Mouse (Mus musculus) liver, embryonic 12.5 days (tissue): ENCODE measurements around the gene Gpr158. TPM values are rescaled to one million over a fixed set of nuclear protein-coding genes. Genes with fewer than 3 reads are reported as not detected.

Source experiments
- ATAC-seq: fragments of 200-750 bp; cut with Nextera tagmentation; 2 replicates; pipeline ENCODE4 v1.8.0; 2017; ENCODE audit warnings: moderate number of reproducible peaks, mild to moderate bottlenecking, moderate library complexity
- H3K27ac ChIP-seq: fragments of 300-500 bp; sonication (generic); 2 replicates; pipeline ENCODE4 v1.5.1; 2016; ENCODE audit warnings: mild to moderate bottlenecking
- H3K27me3 ChIP-seq: fragments of 300-500 bp; sonication (generic); replicated peaks from 2 replicates; pipeline ENCODE4 v1.6.1; 2016; ENCODE audit warnings: mild to moderate bottlenecking, moderate library complexity
- H3K36me3 ChIP-seq: fragments of 300-500 bp; sonication (generic); 2 replicates; pipeline ENCODE4 v1.6.1; 2016; ENCODE audit warnings: mild to moderate bottlenecking, moderate library complexity
- H3K4me1 ChIP-seq: fragments of 300-500 bp; sonication (generic); 2 replicates; pipeline ENCODE4 v1.6.1; 2016
- H3K4me2 ChIP-seq: fragments of 300-500 bp; sonication (generic); 2 replicates; pipeline ENCODE4 v1.6.1; 2016; ENCODE audit warnings: mild to moderate bottlenecking, moderate library complexity
- H3K4me3 ChIP-seq: fragments of 300-500 bp; sonication (generic); 2 replicates; pipeline ENCODE4 v1.5.1; 2016; ENCODE audit warnings: mild to moderate bottlenecking, moderate library complexity
- H3K9ac ChIP-seq: fragments of 300-500 bp; sonication (generic); 2 replicates; pipeline ENCODE4 v1.6.1; 2016; ENCODE audit warnings: mild to moderate bottlenecking, moderate library complexity
- H3K9me3 ChIP-seq: fragments of 300-500 bp; sonication (generic); replicated peaks from 2 replicates; pipeline ENCODE4 v1.6.1; 2016; ENCODE audit warnings: mild to moderate bottlenecking, moderate library complexity
- WGBS: fragments of 180-500 bp; shearing (Covaris S2); methylation state at CpG from one replicate; pipeline ENCODE4 v1.1.7; 2016; ENCODE audit not compliant: insufficient replicate concordance; 5-methylcytosine and 5-hydroxymethylcytosine counted together
- polyA plus RNA-seq: library from polyadenylated mRNA; unstranded; fragments of >200 nt; fragmentation: Nextera tagmentation; extraction: Ambion mirVana; gene quantifications from 2 replicates; pipeline ENCODE4 v1.2.1, GENCODE M21; 2016

The Gpr158 gene
- polyA plus RNA-seq = not detected in 2 replicates

DNA sequence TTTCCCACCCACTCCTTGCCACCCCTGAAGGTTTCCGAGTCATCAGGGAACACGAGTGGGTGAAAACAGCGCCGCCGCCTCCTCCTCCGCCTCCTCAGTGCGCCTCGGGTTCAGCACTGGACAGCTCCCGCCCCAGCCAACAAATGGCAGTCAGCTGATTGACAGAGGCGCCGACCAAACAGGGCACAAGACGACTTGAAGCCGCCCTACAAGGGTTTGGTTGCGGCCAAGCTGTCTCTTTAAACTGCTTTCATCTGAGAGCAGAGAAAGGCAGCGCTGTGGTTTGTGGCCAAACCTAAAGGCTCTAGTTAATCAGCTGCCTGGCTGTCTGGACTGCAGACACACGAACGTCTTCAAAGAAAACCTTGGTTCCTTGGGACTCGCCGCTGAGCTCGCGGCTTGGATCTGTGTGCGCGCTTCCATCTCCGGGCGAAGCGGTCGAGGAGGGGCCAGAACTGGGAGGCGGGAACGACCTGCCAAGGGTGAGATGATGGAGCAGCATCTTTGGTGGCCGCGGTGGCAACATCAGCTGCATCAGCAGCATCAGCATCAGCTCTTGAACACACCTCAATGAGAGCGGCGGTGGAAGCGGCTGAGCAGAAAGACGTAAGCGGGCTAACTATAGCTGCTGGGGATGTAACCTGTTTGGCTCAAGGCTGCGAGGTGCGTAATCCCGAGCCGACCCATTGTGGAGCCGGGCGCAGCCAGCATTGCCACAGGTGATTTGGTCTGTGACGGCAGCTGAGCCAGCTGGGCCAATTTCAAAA, at the start of gene Gpr158:
Gene Gpr158 (plus strand): TSS at position 198 of the 767 bp plus-strand sequence.
- H3K9me3 ChIP-seq = no peaks in the 10 kb centered on the region
- H3K36me3 ChIP-seq = no peaks in the 10 kb centered on the region
- no peak within 1 kb of the TSS for H3K9ac ChIP-seq
- peaks cover 31% of the 10 kb centered on the region for H3K27me3 ChIP-seq
- no peak for ATAC-seq
- 9% methylated on average over 43 of the region's 43 CpGs for WGBS
- no peak within 1 kb of the TSS for H3K27ac ChIP-seq
- H3K4me3 ChIP-seq = peak within 1 kb of the TSS; percentile 19; the same call in 1 of the 2 replicates
- H3K4me1 ChIP-seq = no peaks in the 10 kb centered on the region
- peak within 1 kb of the TSS; percentile 43 for H3K4me2 ChIP-seq

- no peaks in the 10 kb centered on the region for H3K9me3 ChIP-seq
- no peaks in the 10 kb centered on the region for H3K27me3 ChIP-seq
- no peak overlapping the region for H3K4me3 ChIP-seq
- H3K4me2 ChIP-seq = no peak overlapping the region
- ATAC-seq = no peak
- WGBS = 55% methylated on average over 5 of the region's 5 CpGs
- no peaks in the 10 kb centered on the region for H3K4me1 ChIP-seq
- no peak overlapping the region for H3K9ac ChIP-seq
- no peaks in the 10 kb centered on the region for H3K36me3 ChIP-seq
- H3K27ac ChIP-seq = no peak overlapping the region
Measured at GRCm38 (mm10) chr2:21343821-21344220, 23.5 kb upstream of the Gpr158 start.

- no peak overlapping the region for H3K4me2 ChIP-seq
- no peaks in the 10 kb centered on the region for H3K4me1 ChIP-seq
- no peak overlapping the region for H3K4me3 ChIP-seq
- no peak for ATAC-seq
- no peaks in the 10 kb centered on the region for H3K9me3 ChIP-seq
- WGBS = 18% methylated on average over 44 of the region's 44 CpGs
- H3K27me3 ChIP-seq = peaks cover 31% of the 10 kb centered on the region
- H3K27ac ChIP-seq = no peak overlapping the region
- no peaks in the 10 kb centered on the region for H3K36me3 ChIP-seq
- H3K9ac ChIP-seq = no peak overlapping the region
Measured at GRCm38 (mm10) chr2:21368351-21369170, 1.2 kb downstream of the Gpr158 start.

GRCm38 (mm10) chr2:21369171-21369485, 1.8 kb downstream of the Gpr158 start:
- H3K4me2 ChIP-seq = no peak overlapping the region
- WGBS = 33% methylated on average over 6 of the region's 6 CpGs
- H3K27me3 ChIP-seq = peaks cover 31% of the 10 kb centered on the region
- no peaks in the 10 kb centered on the region for H3K36me3 ChIP-seq
- no peak for ATAC-seq
- no peak overlapping the region for H3K27ac ChIP-seq
- no peak overlapping the region for H3K9ac ChIP-seq
- no peaks in the 10 kb centered on the region for H3K4me1 ChIP-seq
- H3K9me3 ChIP-seq = no peaks in the 10 kb centered on the region
- no peak overlapping the region for H3K4me3 ChIP-seq

DNA sequence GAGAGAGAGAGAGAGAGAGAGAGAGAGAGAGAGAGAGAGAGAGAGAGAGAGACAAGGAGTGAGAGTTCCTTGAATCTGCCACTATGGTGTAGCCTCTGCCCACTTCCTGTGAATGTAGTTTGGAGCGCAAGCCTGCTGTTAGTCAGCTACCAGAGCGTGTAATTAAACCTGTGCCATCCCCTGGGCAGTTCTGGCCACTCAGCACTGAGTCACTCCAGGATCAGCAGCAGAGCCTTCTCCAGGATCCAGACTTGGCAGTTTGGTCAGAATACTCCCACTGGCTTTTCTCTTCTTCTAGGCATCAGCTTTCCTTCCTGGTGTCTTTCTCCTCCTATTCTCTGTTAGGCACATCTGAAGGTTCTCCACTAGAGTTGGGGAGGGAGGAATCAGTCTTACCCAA, 2.2 kb downstream of the Gpr158 start:
- no peaks in the 10 kb centered on the region for H3K36me3 ChIP-seq
- no peak for ATAC-seq
- no peaks in the 10 kb centered on the region for H3K4me1 ChIP-seq
- H3K9ac ChIP-seq = no peak overlapping the region
- WGBS = 56% methylated on average over 2 of the region's 2 CpGs
- no peak overlapping the region for H3K27ac ChIP-seq
- H3K4me2 ChIP-seq = no peak overlapping the region
- H3K4me3 ChIP-seq = no peak overlapping the region
- H3K9me3 ChIP-seq = no peaks in the 10 kb centered on the region
- peaks cover 31% of the 10 kb centered on the region for H3K27me3 ChIP-seq

DNA sequence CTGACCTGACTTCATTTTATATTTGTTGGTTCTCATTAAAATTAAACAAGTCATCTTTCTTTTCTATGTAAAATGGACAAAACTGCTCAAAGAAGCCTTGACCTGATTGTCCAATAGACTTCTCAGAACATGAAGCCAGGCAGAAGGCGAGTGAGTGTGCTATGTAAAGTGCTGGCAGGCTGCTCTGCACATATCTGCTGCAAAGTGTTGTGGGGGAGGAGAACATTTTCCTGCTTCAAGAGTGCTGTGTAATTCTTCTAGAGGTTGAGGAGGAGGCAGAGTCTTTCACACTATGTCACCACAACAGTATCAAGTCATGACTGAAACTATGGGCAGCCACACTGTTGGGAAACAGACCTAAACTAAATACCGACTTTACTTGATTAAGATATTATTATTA, 12.2 kb downstream of the Gpr158 start:
- Histone ChIP-seq H3K4me2 (no peak overlapping the region), H3K9me3 (no peaks in the 10 kb centered on the region), H3K36me3 (no peaks in the 10 kb centered on the region), H3K4me3 (no peak overlapping the region), H3K27ac (no peak overlapping the region), H3K9ac (no peak overlapping the region), H3K27me3 (no peaks in the 10 kb centered on the region), H3K4me1 (no peaks in the 10 kb centered on the region)
- ATAC-seq = no peak
- WGBS = 56% methylated on average over 2 of the region's 2 CpGs

- Histone ChIP-seq H3K4me3 (no peak overlapping the region), H3K4me2 (no peak overlapping the region), H3K9me3 (no peaks in the 10 kb centered on the region), H3K27me3 (no peaks in the 10 kb centered on the region), H3K36me3 (no peaks in the 10 kb centered on the region), H3K27ac (no peak overlapping the region), H3K9ac (no peak overlapping the region), H3K4me1 (no peaks in the 10 kb centered on the region)
- WGBS = 8% methylated on average over 2 of the region's 2 CpGs
- ATAC-seq = no peak
Measured at GRCm38 (mm10) chr2:21392727-21393126, 25.4 kb downstream of the Gpr158 start.

DNA sequence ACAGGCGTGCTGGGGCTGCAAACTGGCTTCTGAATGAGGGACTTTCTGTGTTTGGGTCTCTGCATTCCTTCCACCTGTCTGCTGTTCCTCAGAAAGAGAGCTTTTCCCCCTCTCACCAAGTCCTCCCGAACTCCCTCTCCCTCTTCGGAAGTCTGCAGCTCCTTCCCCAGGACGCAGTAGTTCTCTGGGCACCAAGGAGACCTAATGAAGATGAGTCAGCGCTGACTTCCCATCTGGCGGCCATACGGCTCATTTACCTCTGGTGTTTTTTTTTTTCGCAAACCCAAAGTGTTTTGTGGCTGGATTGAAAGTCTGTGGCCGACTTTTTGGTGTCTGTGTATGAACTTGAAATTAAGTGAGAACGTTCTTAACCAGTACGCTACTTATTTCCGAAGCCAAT, 30.0 kb downstream of the Gpr158 start:
- Histone ChIP-seq H3K27me3 (no peaks in the 10 kb centered on the region), H3K4me1 (no peaks in the 10 kb centered on the region), H3K4me3 (no peak overlapping the region), H3K9me3 (no peaks in the 10 kb centered on the region), H3K4me2 (no peak overlapping the region), H3K27ac (no peak overlapping the region), H3K9ac (no peak overlapping the region), H3K36me3 (no peaks in the 10 kb centered on the region)
- ATAC-seq = no peak
- WGBS = 64% methylated on average over 12 of the region's 12 CpGs

DNA sequence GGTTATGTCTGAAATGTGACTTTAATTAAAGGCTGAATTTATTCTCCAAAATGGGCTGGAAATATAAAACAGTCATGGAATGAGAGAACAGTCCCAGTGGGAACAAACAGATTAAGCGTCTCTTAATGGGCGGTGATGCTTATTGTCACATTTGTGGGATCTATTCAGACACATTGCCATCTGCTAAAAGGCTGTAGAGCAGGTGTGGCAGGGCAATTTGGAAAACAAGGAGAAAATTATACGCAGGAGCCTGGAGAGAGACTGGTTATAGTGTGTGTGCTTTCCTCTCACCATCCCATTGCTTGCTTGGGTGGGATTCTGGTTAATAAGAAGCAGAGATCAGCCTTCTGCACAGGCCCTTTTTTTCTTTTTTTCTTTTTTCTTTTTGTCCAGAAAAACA, 32.3 kb downstream of the Gpr158 start:
- Histone ChIP-seq H3K27ac (no peak overlapping the region), H3K4me1 (no peaks in the 10 kb centered on the region), H3K9me3 (no peaks in the 10 kb centered on the region), H3K9ac (no peak overlapping the region), H3K4me2 (no peak overlapping the region), H3K36me3 (no peaks in the 10 kb centered on the region), H3K4me3 (no peak overlapping the region), H3K27me3 (no peaks in the 10 kb centered on the region)
- no peak for ATAC-seq
- 67% methylated on average over 3 of the region's 3 CpGs for WGBS

GRCm38 (mm10) chr2:21405617-21406016, 38.3 kb downstream of the Gpr158 start:
- Histone ChIP-seq H3K9me3 (no peaks in the 10 kb centered on the region), H3K27me3 (no peaks in the 10 kb centered on the region), H3K4me3 (no peak overlapping the region), H3K9ac (no peak overlapping the region), H3K4me1 (no peaks in the 10 kb centered on the region), H3K36me3 (no peaks in the 10 kb centered on the region), H3K4me2 (no peak overlapping the region), H3K27ac (no peak overlapping the region)
- 66% methylated on average over 3 of the region's 3 CpGs for WGBS
- no peak for ATAC-seq

DNA sequence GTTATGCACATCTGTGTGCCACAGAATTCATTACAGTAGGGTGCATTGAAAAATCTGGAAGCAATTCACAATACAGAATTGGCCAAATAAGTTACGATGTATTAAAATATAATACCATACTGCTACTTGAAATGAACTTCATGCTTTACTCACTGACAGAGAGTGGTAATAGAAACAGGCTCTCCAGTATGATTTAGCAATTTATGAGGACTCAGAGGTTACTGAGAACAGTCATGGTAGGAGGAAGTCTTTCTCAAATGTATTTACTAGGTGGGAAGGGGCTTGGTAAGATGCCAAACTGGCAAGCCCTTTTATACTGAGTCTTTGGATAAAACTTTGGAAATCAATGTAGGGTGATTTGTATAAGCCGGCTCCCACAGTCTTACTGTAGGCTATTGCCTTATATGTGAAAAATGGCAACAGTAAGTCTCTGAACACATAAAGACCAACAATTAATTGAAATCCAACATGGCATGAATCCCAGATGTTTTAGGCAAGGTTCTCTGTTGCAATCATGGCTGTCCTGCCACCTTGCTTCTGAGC, 40.2 kb downstream of the Gpr158 start:
- Histone ChIP-seq H3K9me3 (no peaks in the 10 kb centered on the region), H3K4me1 (no peaks in the 10 kb centered on the region), H3K9ac (no peak overlapping the region), H3K27ac (no peak overlapping the region), H3K27me3 (no peaks in the 10 kb centered on the region), H3K4me2 (no peak overlapping the region), H3K36me3 (no peaks in the 10 kb centered on the region), H3K4me3 (no peak overlapping the region)
- WGBS = 82% methylated on average over 2 of the region's 2 CpGs
- no peak for ATAC-seq

GRCm38 (mm10) chr2:21408821-21409220, 41.5 kb downstream of the Gpr158 start:
- Histone ChIP-seq H3K27ac (no peak overlapping the region), H3K4me1 (no peaks in the 10 kb centered on the region), H3K4me3 (no peak overlapping the region), H3K9me3 (no peaks in the 10 kb centered on the region), H3K4me2 (no peak overlapping the region), H3K9ac (no peak overlapping the region), H3K36me3 (no peaks in the 10 kb centered on the region), H3K27me3 (no peaks in the 10 kb centered on the region)
- 57% methylated on average over 3 of the region's 3 CpGs for WGBS
- no peak for ATAC-seq
